Mouse (Mus musculus) splenic B cell, adult 2 months (primary cell): ENCODE results near the gene Cdh26.
A peak's percentile ranks its signal among the peaks of the same experiment; 100 is the strongest.

Experiments
- DNase-seq: peaks from one replicate; pipeline ENCODE4 v3.0.0-alpha.2; 2011; ENCODE audit warnings: low read depth, low spot score
- H3K27me3 ChIP-seq: 2 replicates; pipeline ENCODE4 v1.6.1; 2012; ENCODE audit warnings: mild to moderate bottlenecking, low read length, moderate library complexity, mixed read lengths; ENCODE audit not compliant: control insufficient read depth, poor library complexity, insufficient read depth, severe bottlenecking
- H3K36me3 ChIP-seq: 2 replicates; pipeline ENCODE4 v1.6.1; 2012; ENCODE audit warnings: mild to moderate bottlenecking, low read length, moderate library complexity, mixed read lengths; ENCODE audit not compliant: control insufficient read depth, poor library complexity, insufficient read depth, severe bottlenecking

The Cdh26 gene

GRCm38 (mm10) chr2:178473916-178474315 lies 43.6 kb downstream of the Cdh26 start:
- Histone ChIP-seq H3K27me3 (no peaks in the 10 kb centered on the region), H3K36me3 (no peaks in the 10 kb centered on the region)
- no peak for DNase-seq

GRCm38 (mm10) chr2:178477228-178477627 lies 46.9 kb downstream of the Cdh26 start:
- Histone ChIP-seq H3K36me3 (no peaks in the 10 kb centered on the region), H3K27me3 (no peaks in the 10 kb centered on the region)
- no peak for DNase-seq

- DNase-seq, result no peak
- Histone ChIP-seq H3K36me3 (no peaks in the 10 kb centered on the region), H3K27me3 (no peaks in the 10 kb centered on the region)
Observed at GRCm38 (mm10) chr2:178479011-178479410, 48.7 kb downstream of the Cdh26 start.

- Histone ChIP-seq H3K36me3 (no peaks in the 10 kb centered on the region), H3K27me3 (no peaks in the 10 kb centered on the region)
- no peak for DNase-seq
Observed at GRCm38 (mm10) chr2:178480932-178481331, 50.6 kb downstream of the Cdh26 start.

GRCm38 (mm10) chr2:178483462-178483861 lies 53.1 kb downstream of the Cdh26 start:
- H3K36me3 ChIP-seq, result no peaks in the 10 kb centered on the region
- H3K27me3 ChIP-seq, result no peaks in the 10 kb centered on the region
- DNase-seq, result no peak

- no peaks in the 10 kb centered on the region for H3K36me3 ChIP-seq
- DNase-seq, result no peak
- no peaks in the 10 kb centered on the region for H3K27me3 ChIP-seq
Observed at GRCm38 (mm10) chr2:178488276-178488675, 57.9 kb downstream of the Cdh26 start.

- Histone ChIP-seq H3K36me3 (no peaks in the 10 kb centered on the region), H3K27me3 (no peaks in the 10 kb centered on the region)
- DNase-seq, result no peak
Observed at GRCm38 (mm10) chr2:178490245-178490920, 60.1 kb downstream of the Cdh26 start.

GRCm38 (mm10) chr2:178494066-178494465 lies 63.7 kb downstream of the Cdh26 start:
- no peak for DNase-seq
- no peaks in the 10 kb centered on the region for H3K27me3 ChIP-seq
- H3K36me3 ChIP-seq, result no peaks in the 10 kb centered on the region

GRCm38 (mm10) chr2:178495816-178496215 lies 65.5 kb downstream of the Cdh26 start:
- no peak for DNase-seq
- Histone ChIP-seq H3K36me3 (no peaks in the 10 kb centered on the region), H3K27me3 (no peaks in the 10 kb centered on the region)

- Histone ChIP-seq H3K27me3 (no peaks in the 10 kb centered on the region), H3K36me3 (no peaks in the 10 kb centered on the region)
- peak; percentile 44 for DNase-seq
Observed at GRCm38 (mm10) chr2:178497900-178498299, 67.6 kb downstream of the Cdh26 start.

GRCm38 (mm10) chr2:178498409-178498808 lies 68.1 kb downstream of the Cdh26 start:
- no peak for DNase-seq
- H3K27me3 ChIP-seq, result no peaks in the 10 kb centered on the region
- no peaks in the 10 kb centered on the region for H3K36me3 ChIP-seq

- H3K36me3 ChIP-seq, result no peaks in the 10 kb centered on the region
- DNase-seq, result no peak
- no peaks in the 10 kb centered on the region for H3K27me3 ChIP-seq
Observed at GRCm38 (mm10) chr2:178502469-178502868, 72.1 kb downstream of the Cdh26 start.

GRCm38 (mm10) chr2:178506056-178506455 lies 75.7 kb downstream of the Cdh26 start:
- no peaks in the 10 kb centered on the region for H3K36me3 ChIP-seq
- no peaks in the 10 kb centered on the region for H3K27me3 ChIP-seq
- peak; percentile 81 for DNase-seq

- DNase-seq, result peak; percentile 85
Observed at GRCm38 (mm10) chr2:178507379-178508014, 77.2 kb downstream of the Cdh26 start.

GRCm38 (mm10) chr2:178508279-178508678 lies 77.9 kb downstream of the Cdh26 start:
- DNase-seq, result no peak
- no peaks in the 10 kb centered on the region for H3K27me3 ChIP-seq

More at GRCm38 (mm10) chr2:178507379-178508014, 77.2 kb downstream of the Cdh26 start:
- H3K27me3 ChIP-seq, result no peaks in the 10 kb centered on the region
- no peaks in the 10 kb centered on the region for H3K36me3 ChIP-seq

More at GRCm38 (mm10) chr2:178508279-178508678, 77.9 kb downstream of the Cdh26 start:
- no peaks in the 10 kb centered on the region for H3K36me3 ChIP-seq
